Mouse (Mus musculus) embryonic facial prominence, embryonic 11.5 days (tissue): Measurements from ENCODE around the gene Gas6. TPM values are rescaled to one million over a fixed set of nuclear protein-coding genes. Genes with fewer than 3 reads are reported as not detected.

Experiments used
- polyA plus RNA-seq: library from polyadenylated mRNA; unstranded; fragments of >200 nt; fragmentation: Nextera tagmentation; extraction: Ambion mirVana; gene quantifications from 2 replicates; pipeline ENCODE4 v1.2.1, GENCODE M21; 2014

Gene Gas6
- polyA plus RNA-seq, 1 experiment from 2014 or later: 5.0 TPM

Other genes with a start within 250 kb of the Gas6 start
- gene Adprhl1, start 240.3 kb downstream of the Gas6 start, polyA plus RNA-seq: 0.46 and 1.1 TPM in 2 replicates
- 29.3 and 31.7 TPM in 2 replicates for gene Dcun1d2, start 206.4 kb downstream of the Gas6 start, polyA plus RNA-seq
- 31.3 and 36.8 TPM in 2 replicates for gene Tmco3, start 206.3 kb downstream of the Gas6 start, polyA plus RNA-seq
- 207 and 237 TPM in 2 replicates for gene Tfdp1, start 155.7 kb downstream of the Gas6 start, polyA plus RNA-seq
- not detected in 2 replicates for gene Atp4b, start 97.7 kb downstream of the Gas6 start, polyA plus RNA-seq
- gene Grk1, start 89.4 kb downstream of the Gas6 start, polyA plus RNA-seq: 0.06 TPM in 1 of 2 replicates, not detected in the other
- 0.36 and 0.38 TPM in 2 replicates for gene Tmem255b, start 59.3 kb downstream of the Gas6 start, polyA plus RNA-seq
- gene 1700029H14Rik, start 68.0 kb upstream of the Gas6 start, polyA plus RNA-seq: not detected in 2 replicates
- gene Rasa3, start 183.1 kb upstream of the Gas6 start, polyA plus RNA-seq: 20.7 and 21.8 TPM in 2 replicates
- gene Cfap97d2, start 211.4 kb upstream of the Gas6 start, polyA plus RNA-seq: 0.27 TPM in 1 of 2 replicates, not detected in the other